Mouse (Mus musculus): ENCODE data around the gene Atp8b4.

DNA sequence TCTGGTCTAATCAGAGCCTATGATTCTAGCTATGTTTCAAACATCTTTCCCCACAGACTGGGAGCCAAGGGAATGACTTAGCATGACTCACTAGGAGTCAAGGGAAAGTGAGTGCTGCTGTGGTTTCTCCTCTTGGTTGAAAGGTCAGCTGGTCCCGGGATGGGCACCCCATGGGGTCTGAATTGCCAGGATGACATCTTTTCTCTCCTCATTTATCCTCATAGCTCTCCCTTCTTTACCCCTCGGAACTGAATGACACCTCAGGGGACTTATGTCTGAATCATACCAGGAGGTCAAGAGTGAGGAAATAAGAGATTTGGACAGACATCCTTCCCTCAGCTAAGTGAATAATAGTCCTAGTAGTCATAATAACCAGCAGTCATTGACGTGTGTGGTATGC, 197.2 kb downstream of the Atp8b4 start:
- TF ChIP-seq CTCF (IDR thresholded peaks at IDR 0.05; ENCODE audit: extremely low read depth, insufficient read depth, insufficient read length, insufficient replicate concordance), result no peak
- no peak for TF ChIP-seq POLR2A (IDR thresholded peaks at IDR 0.05; ENCODE audit: low read depth, low read length)

Measured in spleen, adult 2 months (tissue).